Mouse (Mus musculus) embryonic facial prominence, embryonic 11.5 days (tissue): ENCODE results near the gene Avil. TPM values are rescaled to one million over a fixed set of nuclear protein-coding genes. Genes with fewer than 3 reads are reported as not detected.

Experiments
- ATAC-seq: fragments of 200-750 bp; cut with Nextera tagmentation; replicated peaks from 2 replicates; pipeline ENCODE4 v1.8.0; 2017; ENCODE audit warnings: low read depth; ENCODE audit not compliant: insufficient number of reproducible peaks, low FRiP score, low TSS enrichment
- DNase-seq: peaks from one replicate; pipeline ENCODE4 v3.0.0-alpha.2; 2015; ENCODE audit warnings: low spot score
- H3K27ac ChIP-seq: fragments of 300-500 bp; sonication (generic); replicated peaks from 2 replicates; pipeline ENCODE4 v1.5.1; 2014; ENCODE audit warnings: mild to moderate bottlenecking, low read depth, low read length, control low read depth
- H3K27me3 ChIP-seq: fragments of 300-500 bp; sonication (generic); 2 replicates; pipeline ENCODE4 v1.6.1; 2014; ENCODE audit warnings: mild to moderate bottlenecking, low read length, moderate library complexity, mixed read lengths; ENCODE audit not compliant: control insufficient read depth, insufficient read depth
- H3K36me3 ChIP-seq: fragments of 300-500 bp; sonication (generic); replicated peaks from 2 replicates; pipeline ENCODE4 v1.6.1; 2014; ENCODE audit warnings: low read depth, mild to moderate bottlenecking, low read length, moderate library complexity, mixed read lengths; ENCODE audit not compliant: control insufficient read depth, insufficient read depth
- H3K4me1 ChIP-seq: fragments of 300-500 bp; sonication (generic); 2 replicates; pipeline ENCODE4 v1.6.1; 2014; ENCODE audit warnings: low read length, mixed read lengths; ENCODE audit not compliant: control insufficient read depth, insufficient read depth
- H3K4me2 ChIP-seq: fragments of 300-500 bp; sonication (generic); 2 replicates; pipeline ENCODE4 v1.6.1; 2014; ENCODE audit warnings: low read depth, mild to moderate bottlenecking, control low read depth, low read length, moderate library complexity
- H3K4me3 ChIP-seq: fragments of 300-500 bp; sonication (generic); 2 replicates; pipeline ENCODE4 v1.5.1; 2014; ENCODE audit warnings: low read depth, low read length, control low read depth
- H3K9ac ChIP-seq: fragments of 300-500 bp; sonication (generic); replicated peaks from 2 replicates; pipeline ENCODE4 v1.6.1; 2014; ENCODE audit warnings: mild to moderate bottlenecking, control low read depth, low read length
- H3K9me3 ChIP-seq: fragments of 300-500 bp; sonication (generic); replicated peaks from 2 replicates; pipeline ENCODE4 v1.6.1; 2016; ENCODE audit warnings: mild to moderate bottlenecking, low read length, inconsistent platforms, mixed read lengths; ENCODE audit not compliant: control insufficient read depth
- WGBS: fragments of 180-500 bp; shearing (Covaris S2); extraction: QIAGEN DNeasy Blood & Tissue Kit; methylation state at CpG from one replicate; pipeline ENCODE4 v1.1.7; 2014; 5-methylcytosine and 5-hydroxymethylcytosine counted together
- polyA plus RNA-seq: library from polyadenylated mRNA; unstranded; fragments of >200 nt; fragmentation: Nextera tagmentation; extraction: Ambion mirVana; gene quantifications from 2 replicates; pipeline ENCODE4 v1.2.1, GENCODE M21; 2014

Avil gene
- polyA plus RNA-seq, 1 experiment from 2014 or later = 0.39 TPM

- no peak overlapping the region for H3K27ac ChIP-seq
- H3K9me3 ChIP-seq = no peaks in the 10 kb centered on the region
- H3K9ac ChIP-seq = no peak overlapping the region
- 50% methylated on average over 4 of the region's 4 CpGs for WGBS
- ATAC-seq (no peak), DNase-seq (no peak)
- no peak overlapping the region for H3K4me2 ChIP-seq
- H3K27me3 ChIP-seq = no peaks in the 10 kb centered on the region
- no peaks in the 10 kb centered on the region for H3K36me3 ChIP-seq
- no peak overlapping the region for H3K4me3 ChIP-seq
- H3K4me1 ChIP-seq = peaks cover 5% of the 10 kb centered on the region
These were observed 23.4 kb upstream of the Avil start for GRCm38 (mm10) chr10:126977076-126977475.

GRCm38 (mm10) chr10:126978277-126978994, 22.1 kb upstream of the Avil start, which contains the start of gene Ctdsp2:
TSS of gene Ctdsp2 (plus strand) at chr10:126978717.
- Histone ChIP-seq H3K9ac (peak within 1 kb of the TSS; percentile 92), H3K27ac (peak within 1 kb of the TSS; percentile 97), H3K9me3 (no peaks in the 10 kb centered on the region), H3K4me2 (peak within 1 kb of the TSS; percentile 88), H3K4me1 (peaks cover 10% of the 10 kb centered on the region), H3K36me3 (no peaks in the 10 kb centered on the region), H3K27me3 (no peaks in the 10 kb centered on the region), H3K4me3 (peak within 1 kb of the TSS; percentile 94)
- DNase-seq = peak; percentile 100
- under 1% methylated on average over 55 of the region's 56 CpGs for WGBS
- peak; percentile 90 for ATAC-seq

- DNase-seq (peak; percentile 40), ATAC-seq (peak; percentile 3; the same call in 1 of the 2 replicates)
- peak overlapping the region; percentile 88 for H3K4me2 ChIP-seq
- no peaks in the 10 kb centered on the region for H3K36me3 ChIP-seq
- no peaks in the 10 kb centered on the region for H3K27me3 ChIP-seq
- H3K27ac ChIP-seq = peak overlapping the region; percentile 97
- no peaks in the 10 kb centered on the region for H3K9me3 ChIP-seq
- peak overlapping the region; percentile 92 for H3K9ac ChIP-seq
- H3K4me1 ChIP-seq = peaks cover 14% of the 10 kb centered on the region
- under 1% methylated on average over 49 of the region's 62 CpGs for WGBS
- peak overlapping the region; percentile 94 for H3K4me3 ChIP-seq
These were observed 21.3 kb upstream of the Avil start for GRCm38 (mm10) chr10:126979121-126979635.

- DNase-seq (peak; percentile 53), ATAC-seq (no peak)
- Histone ChIP-seq H3K4me2 (peak overlapping the region; percentile 88), H3K27ac (peak overlapping the region; percentile 97), H3K4me3 (peak overlapping the region; percentile 94), H3K36me3 (no peaks in the 10 kb centered on the region), H3K4me1 (peaks cover 15% of the 10 kb centered on the region), H3K9me3 (no peaks in the 10 kb centered on the region), H3K27me3 (no peaks in the 10 kb centered on the region), H3K9ac (peak overlapping the region; percentile 92)
- under 1% methylated on average over 47 of the region's 57 CpGs for WGBS
These were observed 20.8 kb upstream of the Avil start for GRCm38 (mm10) chr10:126979636-126980151.

- Histone ChIP-seq H3K4me2 (peak overlapping the region; percentile 88), H3K4me1 (peaks cover 15% of the 10 kb centered on the region), H3K9me3 (no peaks in the 10 kb centered on the region), H3K27ac (peak overlapping the region; percentile 97), H3K27me3 (no peaks in the 10 kb centered on the region), H3K36me3 (no peaks in the 10 kb centered on the region), H3K9ac (peak overlapping the region; percentile 92), H3K4me3 (peak overlapping the region; percentile 94)
- DNase-seq = peak; percentile 71
- peak; percentile 15; the same call in 1 of the 2 replicates for ATAC-seq
- WGBS = under 1% methylated on average over 16 of the region's 16 CpGs
These were observed 20.1 kb upstream of the Avil start for GRCm38 (mm10) chr10:126980221-126980932.

GRCm38 (mm10) chr10:126980933-126981530, 19.5 kb upstream of the Avil start:
- H3K4me3 ChIP-seq = peak overlapping the region; percentile 94
- H3K4me2 ChIP-seq = peak overlapping the region; percentile 88
- peak overlapping the region; percentile 97 for H3K27ac ChIP-seq
- DNase-seq = peak; percentile 59
- H3K9me3 ChIP-seq = no peaks in the 10 kb centered on the region
- peaks cover 15% of the 10 kb centered on the region for H3K4me1 ChIP-seq
- no peaks in the 10 kb centered on the region for H3K36me3 ChIP-seq
- ATAC-seq = no peak
- peak overlapping the region; percentile 92 for H3K9ac ChIP-seq
- H3K27me3 ChIP-seq = no peaks in the 10 kb centered on the region
- WGBS = 5% methylated on average over 11 of the region's 11 CpGs

- peaks cover 19% of the 10 kb centered on the region for H3K4me1 ChIP-seq
- no peak for ATAC-seq
These were observed 18.8 kb upstream of the Avil start for GRCm38 (mm10) chr10:126981746-126982145.

More at GRCm38 (mm10) chr10:126981746-126982145, 18.8 kb upstream of the Avil start:
- H3K9ac ChIP-seq = no peak overlapping the region
- WGBS = 48% methylated on average over 3 of the region's 3 CpGs
- H3K36me3 ChIP-seq = no peaks in the 10 kb centered on the region
- no peaks in the 10 kb centered on the region for H3K9me3 ChIP-seq
- no peak overlapping the region; the same call in 1 of the 2 replicates for H3K27ac ChIP-seq
- peak; percentile 43 for DNase-seq
- no peak overlapping the region for H3K4me3 ChIP-seq
- no peak overlapping the region for H3K4me2 ChIP-seq
- no peaks in the 10 kb centered on the region for H3K27me3 ChIP-seq
